Mouse (Mus musculus) thymus, adult 2 months (tissue): ENCODE data around the gene Gdf7.

Experiments used
- CTCF ChIP-seq: fragments of 200-500 bp; IDR thresholded peaks from 2 replicates; pipeline ENCODE4 v1.5.1; 2012; ENCODE audit warnings: mild to moderate bottlenecking, control low read depth, low read length, moderate library complexity, borderline replicate concordance; ENCODE audit not compliant: control insufficient read depth, poor library complexity, insufficient read depth; ENCODE audit errors: extremely low read depth
- POLR2A ChIP-seq: fragments of 200-500 bp; IDR thresholded peaks from 2 replicates; pipeline ENCODE4 v1.6.1; 2012; ENCODE audit warnings: mild to moderate bottlenecking, low read length, control low read depth, moderate library complexity; ENCODE audit not compliant: control insufficient read depth, poor library complexity, insufficient read depth; ENCODE audit errors: extremely low read depth

GRCm38 (mm10) chr12:8341008-8341407, 39.3 kb upstream of the Gdf7 start:
- no peak for TF ChIP-seq CTCF
- TF ChIP-seq POLR2A: no peak
